Mouse (Mus musculus) heart, postnatal 4 days (tissue): Measurements from ENCODE around the gene Pkig. TPM values are rescaled to one million over a fixed set of nuclear protein-coding genes. Genes with fewer than 3 reads are reported as not detected.

Experiments used
- DNase-seq: peaks from one replicate; pipeline ENCODE4 v3.0.0; 2021
- total RNA-seq, 2 experiments: library from RNA; stranded (reverse); gene quantifications; 2 replicates each; pipeline ENCODE4 v1.2.3; 2021

The Pkig gene
- total RNA-seq, 2 experiments from 2014 or later: 204 to 207 TPM

- DNase-seq: no peak
Measured at GRCm38 (mm10) chr2:163760589-163760988, 102.4 kb downstream of the Pkig start.

GRCm38 (mm10) chr2:163761402-163761801 is 103.2 kb downstream of the Pkig start:
- DNase-seq: no peak

- DNase-seq: no peak
Measured at GRCm38 (mm10) chr2:163766261-163766660, 108.1 kb downstream of the Pkig start.

GRCm38 (mm10) chr2:163766890-163767289 is 108.7 kb downstream of the Pkig start:
- no peak for DNase-seq

- DNase-seq: no peak
Measured at GRCm38 (mm10) chr2:163770731-163771130, 112.5 kb downstream of the Pkig start.

Other genes starting within 250 kb of the Pkig start
- 10 to 100 TPM; 21.6 to 24.2 TPM for gene Oser1, start 233.7 kb upstream of the Pkig start, total RNA-seq
- not detected for gene Gdap1l1, start 219.9 kb upstream of the Pkig start, total RNA-seq
- 10 to 100 TPM; 27.8 to 28.1 TPM for gene Fitm2, start 185.8 kb upstream of the Pkig start, total RNA-seq
- gene R3hdml, start 166.1 kb upstream of the Pkig start, total RNA-seq: not detected
- gene Hnf4a, start 151.6 kb upstream of the Pkig start, total RNA-seq: not detected
- gene Ttpal, start 56.1 kb upstream of the Pkig start, total RNA-seq: 10 to 100 TPM; 13.1 to 14.0 TPM
- 100 to 1,000 TPM; 239 to 253 TPM for gene Serinc3, start 13.3 kb upstream of the Pkig start, total RNA-seq
- gene Ada, start 91.9 kb downstream of the Pkig start, total RNA-seq: 1 to 10 TPM; 1.8 to 2.4 TPM
- gene Ccn5, start 162.5 kb downstream of the Pkig start, total RNA-seq: 1 to 10 TPM in 1 of 2 experiments, under 1 TPM in 1; 0.98 to 1.5 TPM
- gene Kcnk15, start 195.3 kb downstream of the Pkig start, total RNA-seq: not detected